Mouse (Mus musculus) spleen, adult 2 months (tissue): ENCODE measurements around the gene C1ql4. TPM values are rescaled to one million over a fixed set of nuclear protein-coding genes. Genes with fewer than 3 reads are reported as not detected.
A peak's percentile ranks its signal among the peaks of the same experiment; 100 is the strongest.
"Not testable (repeated sequence)": the region's sequence is repeated elsewhere in the genome, so short reads cannot be mapped to it uniquely, and the experiment has no call there.

Experiments
- DNase-seq, 2 experiments: peaks; one replicate each; pipeline versions ENCODE4 v3.0.0 to v3.0.0-alpha.2; 2012 to 2021; ENCODE audit warnings: low spot score in 2 of 2, low read depth in 1 of 2
- H3K27ac ChIP-seq: fragments of 200-500 bp; 2 replicates; pipeline ENCODE4 v1.5.1; 2012; ENCODE audit warnings: low read length, inconsistent platforms; ENCODE audit not compliant: insufficient read depth
- H3K27me3 ChIP-seq: fragments of 200-500 bp; 2 replicates; pipeline ENCODE4 v1.6.1; 2012; ENCODE audit warnings: mild to moderate bottlenecking, moderate library complexity, low read length, inconsistent platforms; ENCODE audit not compliant: control insufficient read depth, insufficient read depth
- H3K36me3 ChIP-seq: fragments of 200-500 bp; 2 replicates; pipeline ENCODE4 v1.6.1; 2012; ENCODE audit warnings: mild to moderate bottlenecking, low read length, inconsistent platforms; ENCODE audit not compliant: control insufficient read depth, insufficient read depth
- H3K4me1 ChIP-seq: fragments of 200-500 bp; 2 replicates; pipeline ENCODE4 v1.6.1; 2011; ENCODE audit warnings: inconsistent platforms; ENCODE audit not compliant: control insufficient read depth, insufficient read depth, insufficient read length
- H3K4me3 ChIP-seq: fragments of 200-500 bp; 2 replicates; pipeline ENCODE4 v1.5.1; 2011; ENCODE audit warnings: mild to moderate bottlenecking, inconsistent platforms; ENCODE audit not compliant: insufficient read depth, insufficient read length; ENCODE audit errors: extremely low read depth
- CTCF ChIP-seq: fragments of 200-500 bp; IDR thresholded peaks from 2 replicates; pipeline ENCODE4 v1.5.1; 2011; ENCODE audit warnings: mild to moderate bottlenecking, inconsistent platforms; ENCODE audit not compliant: insufficient read depth, insufficient read length, insufficient replicate concordance; ENCODE audit errors: extremely low read depth
- POLR2A ChIP-seq: fragments of 200-500 bp; IDR thresholded peaks from 2 replicates; pipeline ENCODE4 v1.6.1; 2011; ENCODE audit warnings: low read depth, low read length, inconsistent platforms
- WGBS: fragments of 180-500 bp; shearing (Covaris S2); methylation state at CpG from one replicate; pipeline ENCODE4 v1.1.7; 2018; 5-methylcytosine and 5-hydroxymethylcytosine counted together
- polyA plus RNA-seq: library from polyadenylated mRNA; depleted of rRNA; stranded (reverse); fragments of >200 nt; gene quantifications from 2 replicates; pipeline ENCODE4 v1.2.3, GENCODE M21; 2012

C1ql4 gene
- polyA plus RNA-seq, 1 experiment = not detected

DNA sequence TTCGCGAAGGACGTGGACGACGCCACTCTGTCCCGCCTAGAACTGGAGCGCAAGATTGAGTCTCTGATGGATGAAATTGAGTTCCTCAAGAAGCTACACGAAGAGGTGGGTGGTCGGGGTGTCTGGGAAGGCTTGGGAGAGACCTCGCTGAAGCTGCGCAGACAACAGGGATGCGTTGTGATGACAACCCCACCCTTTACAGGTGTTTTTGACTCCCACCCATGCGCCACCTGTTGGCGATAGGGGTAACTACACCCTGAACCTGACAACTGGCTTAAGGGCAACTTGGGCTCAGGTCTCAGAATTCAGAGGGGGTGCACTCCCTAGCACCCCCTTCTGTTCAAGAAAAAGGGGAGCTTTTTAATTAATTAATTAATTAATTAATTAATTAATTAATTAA lies 31.3 kb downstream of the C1ql4 start:
- Histone ChIP-seq H3K4me1 (peaks cover 6% of the 10 kb centered on the region), H3K27ac (no peak overlapping the region), H3K27me3 (peaks cover 12% of the 10 kb centered on the region; the same call in 1 of the 2 replicates), H3K36me3 (no peaks in the 10 kb centered on the region), H3K4me3 (no peak overlapping the region)
- DNase-seq = peak in 1 of 2 experiments; percentile 25
- TF ChIP-seq CTCF (peak; percentile 16; the same call in 1 of the 2 replicates), POLR2A (no peak)
- 16% methylated on average over 14 of the region's 14 CpGs for WGBS

DNA sequence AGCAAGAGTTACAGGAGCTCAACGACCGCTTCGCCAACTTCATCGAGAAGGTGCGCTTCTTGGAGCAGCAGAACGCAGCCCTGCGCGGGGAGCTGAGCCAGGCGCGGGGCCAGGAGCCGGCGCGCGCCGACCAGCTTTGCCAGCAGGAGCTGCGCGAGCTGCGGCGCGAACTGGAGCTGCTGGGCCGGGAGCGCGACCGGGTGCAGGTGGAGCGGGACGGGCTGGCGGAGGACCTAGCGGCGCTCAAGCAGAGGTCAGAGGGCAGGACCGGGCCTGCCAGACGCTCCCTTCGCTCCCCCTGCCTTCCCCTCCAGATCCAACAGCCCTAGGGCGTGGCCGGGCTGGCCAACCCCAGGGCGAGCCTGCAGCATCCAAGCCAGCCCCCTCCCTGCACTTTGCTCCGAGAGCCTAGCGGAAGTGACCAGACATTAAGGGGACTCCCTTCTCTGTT lies 32.1 kb downstream of the C1ql4 start:
- WGBS = 1% methylated on average over 36 of the region's 37 CpGs
- DNase-seq = no peak
- peaks cover 12% of the 10 kb centered on the region; the same call in 1 of the 2 replicates for H3K27me3 ChIP-seq
- TF ChIP-seq CTCF (no peak), POLR2A (no peak)
- H3K4me1 ChIP-seq = peaks cover 8% of the 10 kb centered on the region
- H3K4me3 ChIP-seq = no peak overlapping the region; the same call in 1 of the 2 replicates
- H3K27ac ChIP-seq = no peak overlapping the region
- H3K36me3 ChIP-seq = no peaks in the 10 kb centered on the region

DNA sequence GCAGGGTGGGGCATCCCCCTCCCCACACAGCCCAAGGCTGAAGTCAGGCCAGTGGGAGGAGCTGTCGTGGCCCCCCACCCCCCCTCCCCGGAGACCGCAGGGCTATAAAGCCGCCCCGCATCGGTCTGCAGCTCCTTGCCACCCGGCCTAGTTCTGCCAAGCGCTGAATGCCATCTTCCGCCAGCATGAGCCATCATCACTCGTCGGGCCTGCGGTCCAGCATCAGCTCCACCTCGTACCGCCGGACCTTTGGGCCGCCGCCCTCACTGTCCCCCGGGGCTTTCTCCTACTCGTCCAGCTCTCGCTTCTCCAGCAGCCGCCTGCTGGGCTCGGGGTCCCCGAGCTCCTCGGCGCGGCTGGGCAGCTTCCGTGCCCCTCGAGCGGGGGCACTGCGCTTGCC lies 32.6 kb downstream of the C1ql4 start, which contains the start of gene Prph:
Prph (plus strand) TSS at position 135 of the 400 bp plus-strand sequence.
- TF ChIP-seq CTCF (no peak), POLR2A (no peak)
- Histone ChIP-seq H3K36me3 (no peaks in the 10 kb centered on the region), H3K27me3 (peaks cover 12% of the 10 kb centered on the region; the same call in 1 of the 2 replicates), H3K4me1 (peaks cover 8% of the 10 kb centered on the region), H3K27ac (no peak within 1 kb of the TSS), H3K4me3 (no peak within 1 kb of the TSS; the same call in 1 of the 2 replicates)
- WGBS = 10% methylated on average over 27 of the region's 30 CpGs
- no peak for DNase-seq

DNA sequence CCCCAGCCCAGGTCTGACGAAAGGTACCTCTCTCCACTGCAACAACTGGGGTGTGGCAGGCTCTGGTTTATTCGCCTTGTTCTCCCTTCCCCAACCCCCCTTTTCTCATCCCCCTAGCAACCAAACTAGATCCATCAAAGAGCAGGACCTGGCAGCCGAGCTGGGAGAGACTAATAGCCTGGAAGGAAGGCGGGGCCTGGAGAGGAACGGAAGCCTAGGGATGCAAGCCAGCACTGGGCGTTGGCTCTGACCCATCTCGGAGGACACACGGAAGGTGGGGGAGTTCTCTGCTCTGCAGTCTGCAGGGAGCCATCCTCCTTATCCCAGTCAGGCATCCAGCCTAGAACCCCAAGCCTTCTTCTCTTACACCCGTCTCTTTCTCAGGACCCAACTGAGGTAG lies 34.2 kb downstream of the C1ql4 start:
- Histone ChIP-seq H3K4me1 (peaks cover 8% of the 10 kb centered on the region), H3K27ac (no peak overlapping the region), H3K36me3 (no peaks in the 10 kb centered on the region), H3K4me3 (no peak overlapping the region), H3K27me3 (peaks cover 12% of the 10 kb centered on the region; the same call in 1 of the 2 replicates)
- no peak for DNase-seq
- 80% methylated on average over 9 of the region's 9 CpGs for WGBS
- TF ChIP-seq POLR2A (no peak), CTCF (no peak)

DNA sequence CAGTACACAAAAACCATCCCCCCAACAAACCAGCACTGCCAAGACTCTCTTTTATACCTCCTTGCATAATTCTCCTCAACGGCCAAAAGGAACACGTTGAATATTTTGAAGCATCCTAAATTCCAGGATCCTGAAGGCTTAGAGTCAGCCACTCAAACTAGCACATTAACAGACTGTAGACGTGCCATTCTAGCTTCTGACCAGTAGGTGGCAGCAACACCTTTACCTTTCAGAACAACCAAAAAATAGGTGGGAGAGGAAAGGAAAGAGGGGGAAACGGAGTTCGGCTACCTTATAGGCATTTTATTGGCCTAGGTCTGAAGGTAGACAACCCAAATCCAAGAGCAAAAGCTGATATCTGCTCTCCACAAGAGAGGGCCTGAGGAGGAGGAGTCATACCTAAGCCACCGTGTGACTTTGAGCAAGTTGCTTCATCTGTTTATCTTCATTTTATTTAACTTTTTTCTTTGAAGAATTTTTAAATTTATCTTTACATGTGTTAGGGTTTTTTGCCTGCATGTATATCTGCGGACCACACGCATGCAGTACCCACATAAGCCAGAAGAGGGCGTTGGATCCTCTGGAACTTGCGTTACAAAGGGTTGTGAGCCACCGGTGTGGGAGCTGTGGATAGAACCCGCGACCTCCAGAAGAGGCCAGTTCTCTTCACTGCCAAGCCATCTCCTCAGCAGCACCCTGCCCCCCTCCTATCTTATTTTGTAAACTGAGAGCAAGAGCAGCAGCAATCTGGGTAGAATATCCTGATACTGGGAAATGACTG lies 38.0 kb downstream of the C1ql4 start:
- H3K4me3 ChIP-seq = no peak overlapping the region
- peaks cover 2% of the 10 kb centered on the region; the same call in 1 of the 2 replicates for H3K4me1 ChIP-seq
- no peak overlapping the region for H3K27ac ChIP-seq
- H3K27me3 ChIP-seq = no peaks in the 10 kb centered on the region
- peak in 1 of 2 experiments; percentile 24 for DNase-seq
- 38% methylated on average over 13 of the region's 13 CpGs for WGBS
- no peaks in the 10 kb centered on the region for H3K36me3 ChIP-seq
- TF ChIP-seq CTCF (peak; percentile 24; the same call in 1 of the 2 replicates), POLR2A (no peak)

DNA sequence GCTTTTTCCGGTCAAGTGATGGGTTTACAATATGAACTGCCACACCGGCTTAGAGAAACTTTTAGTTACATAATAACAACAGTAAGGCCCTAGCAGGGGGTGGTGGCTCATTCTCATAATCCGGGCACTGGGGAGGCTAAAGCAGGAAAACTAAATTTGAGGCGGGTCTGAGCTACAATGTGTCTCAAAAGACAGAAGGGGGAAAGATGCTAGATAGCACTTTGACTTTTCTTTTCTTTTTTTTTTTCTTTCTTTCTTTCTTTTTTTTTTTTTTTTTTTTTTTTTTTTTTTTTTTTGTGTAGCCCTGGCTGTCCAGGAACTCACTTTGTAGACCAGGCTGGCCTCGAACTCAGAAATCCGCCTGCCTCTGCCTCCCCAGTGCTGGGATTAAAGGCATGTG lies 41.9 kb downstream of the C1ql4 start:
- H3K27ac ChIP-seq, H3K36me3 ChIP-seq, H3K27me3 ChIP-seq, DNase-seq, H3K4me3 ChIP-seq, H3K4me1 ChIP-seq: not testable (repeated sequence)
- 88% methylated on average over 6 of the region's 6 CpGs for WGBS

DNA sequence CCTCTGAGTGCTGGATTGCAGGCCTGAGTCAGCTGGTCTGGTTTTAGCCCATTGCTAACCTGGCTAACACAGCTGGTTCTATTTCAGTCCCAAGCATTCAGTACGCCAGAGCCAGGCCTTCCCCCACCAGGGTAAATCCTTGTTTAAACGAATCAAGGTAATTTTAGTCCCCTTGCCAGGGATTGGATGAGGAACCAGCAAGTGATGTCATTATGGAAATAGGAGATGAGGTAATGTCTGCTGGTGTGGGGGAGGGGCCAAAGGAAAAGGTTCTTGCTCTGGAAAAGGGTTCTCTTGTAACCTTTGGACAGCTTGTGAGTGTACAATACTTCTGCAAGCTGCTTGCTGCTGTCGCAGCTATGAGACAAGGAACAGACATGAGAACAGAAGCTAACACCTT lies 42.8 kb downstream of the C1ql4 start:
- no peak for TF ChIP-seq POLR2A
- no peak for TF ChIP-seq CTCF
- 76% methylated on average over 3 of the region's 3 CpGs for WGBS
- no peak for DNase-seq

More for the DNA sequence above, 42.8 kb downstream of the C1ql4 start:
- Histone ChIP-seq H3K27ac (no peak overlapping the region), H3K4me1 (no peaks in the 10 kb centered on the region), H3K27me3 (no peaks in the 10 kb centered on the region), H3K36me3 (no peaks in the 10 kb centered on the region), H3K4me3 (no peak overlapping the region)
